Mouse (Mus musculus) cerebellum, postnatal 14 days (tissue): ENCODE data around the gene Fto.

ENCODE experiments used
- DNase-seq, 2 experiments: peaks; one replicate each; pipeline ENCODE4 v3.0.0; 2021; ENCODE audit warnings: mixed read lengths in 2 of 2

Fto gene

DNA sequence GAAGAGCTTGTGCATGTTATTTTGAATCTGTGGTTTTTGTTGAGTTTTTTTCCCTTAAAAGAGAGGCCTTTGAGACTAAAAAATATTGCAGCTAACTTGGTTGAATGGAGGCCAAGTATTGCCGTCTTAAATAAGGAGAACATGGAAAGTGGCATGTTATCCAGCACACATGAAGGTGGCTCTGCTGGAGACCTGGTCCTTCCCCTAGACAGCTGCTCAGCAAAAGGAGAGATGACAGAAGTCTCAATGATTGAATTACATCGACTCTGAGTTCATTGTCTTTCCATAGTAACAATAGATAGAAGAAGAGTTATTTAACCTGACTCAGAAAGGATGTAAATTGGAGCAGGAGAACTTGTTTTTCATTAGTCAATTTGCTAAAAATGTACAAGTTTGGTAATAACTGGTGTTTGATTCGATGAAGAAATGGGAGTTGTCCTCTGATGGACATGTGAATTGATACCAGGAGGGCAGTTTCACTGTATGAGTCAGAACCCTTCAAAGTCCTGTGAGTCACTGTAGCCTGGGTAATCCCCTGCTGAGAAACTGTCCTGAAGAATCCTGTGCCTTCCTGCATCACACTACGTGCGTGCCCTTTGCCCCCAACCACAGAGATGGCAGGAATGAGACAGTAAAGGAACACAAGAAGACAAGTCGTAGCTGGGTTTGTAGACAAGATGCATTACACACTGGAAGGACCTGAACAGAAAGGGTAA, 82.2 kb downstream of the Fto start:
- no peak for DNase-seq

DNA sequence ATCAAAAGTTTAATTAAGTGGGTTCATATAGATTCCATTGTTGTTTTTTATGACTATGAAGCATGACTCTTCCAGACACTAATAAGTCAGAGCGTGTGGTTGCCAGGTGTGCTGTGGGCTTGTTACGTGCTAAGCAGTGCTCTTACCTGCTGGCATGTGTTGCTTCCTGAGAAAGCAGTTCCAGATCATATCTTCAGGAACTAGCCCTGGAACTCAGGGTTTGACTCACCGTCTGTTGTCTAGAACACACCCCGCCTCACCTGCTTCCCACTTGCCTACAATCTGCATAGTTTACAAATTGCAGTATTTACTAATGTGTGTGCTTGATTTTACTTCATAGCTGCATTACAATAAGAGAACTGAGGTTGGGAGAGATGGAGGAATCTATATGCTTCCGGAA, 84.7 kb downstream of the Fto start:
- DNase-seq, result no peak

- DNase-seq, result no peak
Measured at GRCm38 (mm10) chr8:91402980-91403975, 90.0 kb downstream of the Fto start.

DNA sequence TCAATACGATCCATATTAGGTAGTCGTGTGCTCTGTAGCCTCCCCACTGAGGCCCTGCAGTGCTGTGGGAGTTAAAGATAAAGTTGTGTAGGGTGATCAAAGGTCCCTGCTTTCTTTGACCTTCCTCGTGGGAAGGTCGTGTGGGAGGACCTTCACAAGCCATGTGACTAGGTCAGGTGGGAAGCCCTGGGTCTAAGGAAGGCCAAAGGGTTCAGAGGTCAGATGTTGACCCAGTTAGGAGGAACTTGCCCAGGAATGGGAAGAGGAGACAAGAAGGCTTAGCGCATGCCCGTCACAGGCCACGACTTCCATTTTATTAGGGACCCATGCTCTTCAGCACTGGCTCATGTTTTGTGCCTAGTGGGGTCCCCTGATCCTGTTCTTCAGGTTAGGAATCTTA, 91.0 kb downstream of the Fto start:
- DNase-seq, result no peak

- no peak for DNase-seq
Measured at GRCm38 (mm10) chr8:91405099-91405498, 91.8 kb downstream of the Fto start.

- DNase-seq, result no peak
Measured at GRCm38 (mm10) chr8:91406624-91407290, 93.4 kb downstream of the Fto start.

- no peak for DNase-seq
Measured at GRCm38 (mm10) chr8:91407880-91408279, 94.6 kb downstream of the Fto start.

- DNase-seq, result no peak
Measured at GRCm38 (mm10) chr8:91410007-91410406, 96.7 kb downstream of the Fto start.

- no peak for DNase-seq
Measured at GRCm38 (mm10) chr8:91424491-91425074, 111.3 kb downstream of the Fto start.

DNA sequence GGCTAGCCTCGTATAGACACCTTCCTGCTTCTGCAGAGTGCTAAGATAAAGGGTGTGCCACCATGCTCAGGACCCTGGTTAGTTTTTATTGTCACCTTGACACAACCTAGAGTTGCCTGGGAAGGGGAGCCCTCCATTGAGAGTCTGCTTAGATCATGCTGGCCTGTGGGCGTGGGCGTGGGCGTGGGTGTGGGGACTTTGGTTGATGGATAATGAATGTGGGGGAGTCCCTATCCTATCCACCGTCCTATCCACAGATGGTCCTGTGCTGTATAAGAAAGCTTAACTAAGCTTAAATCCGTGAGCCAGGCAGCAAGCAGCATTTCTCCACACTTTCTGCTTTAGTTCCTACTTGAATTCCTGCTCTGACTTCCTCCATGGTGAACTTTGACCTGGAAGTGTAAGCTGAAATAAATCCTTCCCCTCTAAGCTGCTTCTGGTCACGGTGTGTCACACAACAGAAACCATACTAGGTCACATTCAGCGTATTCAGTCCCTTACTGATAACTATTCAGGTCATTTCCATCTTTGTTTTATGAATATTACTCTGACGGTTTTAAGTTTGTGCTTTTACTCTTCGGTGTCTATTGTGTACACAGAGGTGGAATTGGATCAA, 112.0 kb downstream of the Fto start:
- DNase-seq, result no peak

GRCm38 (mm10) chr8:91426496-91426895, 113.2 kb downstream of the Fto start:
- no peak for DNase-seq

- no peak for DNase-seq
Measured at GRCm38 (mm10) chr8:91430333-91430940, 117.1 kb downstream of the Fto start.

- no peak for DNase-seq
Measured at GRCm38 (mm10) chr8:91436036-91436435, 122.7 kb downstream of the Fto start.

GRCm38 (mm10) chr8:91443911-91444310, 130.6 kb downstream of the Fto start:
- no peak for DNase-seq

GRCm38 (mm10) chr8:91444636-91445410, 131.5 kb downstream of the Fto start:
- no peak for DNase-seq

- DNase-seq, result no peak
Measured at GRCm38 (mm10) chr8:91445516-91445915, 132.2 kb downstream of the Fto start.

GRCm38 (mm10) chr8:91446008-91446407, 132.7 kb downstream of the Fto start:
- DNase-seq, result no peak

GRCm38 (mm10) chr8:91448667-91449329, 135.5 kb downstream of the Fto start:
- no peak for DNase-seq

- DNase-seq, result no peak
Measured at GRCm38 (mm10) chr8:91454926-91455325, 141.6 kb downstream of the Fto start.

DNA sequence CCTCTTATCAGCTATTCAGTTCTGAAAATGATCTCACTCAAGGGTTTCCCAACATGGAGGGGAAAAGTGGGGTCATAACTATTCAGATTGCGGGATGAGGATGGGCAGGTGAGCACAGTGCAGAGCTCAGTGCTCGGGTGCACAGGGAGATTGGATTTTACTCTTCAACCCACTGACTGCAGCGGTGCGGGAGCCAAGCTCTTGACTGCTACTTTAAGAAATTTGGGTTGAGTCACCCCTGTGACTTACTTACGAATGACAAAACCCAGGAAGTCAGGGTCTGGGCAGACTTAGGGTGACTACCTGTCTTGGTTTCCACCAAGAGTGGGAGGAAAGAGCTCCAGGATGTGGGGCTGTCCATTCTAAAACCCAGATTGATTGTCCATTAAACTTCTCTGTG, 142.3 kb downstream of the Fto start:
- DNase-seq, result no peak

DNA sequence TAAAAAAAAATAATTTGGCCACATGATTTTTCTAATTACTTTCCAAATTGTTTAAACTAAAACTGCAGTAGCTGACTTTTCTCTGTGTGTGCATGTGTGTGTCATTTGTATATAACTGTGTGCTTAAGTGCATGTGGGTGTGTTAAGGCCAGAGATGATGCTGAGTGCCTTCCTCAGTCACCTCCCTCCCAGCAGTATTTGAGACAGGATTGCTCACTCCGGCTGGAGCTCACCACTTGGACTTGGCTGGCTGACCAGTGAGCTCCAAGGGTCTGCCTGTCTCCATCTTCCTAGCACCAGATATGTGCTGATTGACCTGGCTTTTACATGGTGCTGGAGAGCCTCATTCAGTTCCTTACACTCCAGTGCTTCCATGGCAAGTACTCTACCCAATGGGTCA, 144.7 kb downstream of the Fto start:
- no peak for DNase-seq
